Mouse (Mus musculus): ENCODE measurements around the gene Afg3l1.
A peak's percentile ranks its signal among the peaks of the same experiment; 100 is the strongest.
"Not testable (repeated sequence)": the region's sequence is repeated elsewhere in the genome, so short reads cannot be mapped to it uniquely, and the experiment has no call there.

Afg3l1 gene

DNA sequence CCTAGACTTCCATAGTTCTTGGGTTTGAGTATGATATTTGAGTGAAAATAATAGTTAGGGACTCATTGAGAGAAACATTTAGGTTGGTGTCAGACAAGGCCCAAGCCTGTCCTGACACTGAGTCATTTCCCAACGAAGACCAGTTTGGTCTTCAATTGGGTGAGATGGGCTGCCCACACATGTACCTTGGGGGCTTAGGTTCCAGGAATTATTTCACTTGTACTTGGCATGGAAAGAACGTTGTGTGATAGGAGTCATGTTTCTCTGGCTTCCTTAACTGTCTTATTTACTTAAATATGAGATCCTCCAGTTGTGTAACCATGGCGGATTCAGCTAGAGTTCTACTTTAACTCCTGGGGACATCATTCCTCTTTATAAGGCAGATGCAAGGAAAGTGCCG lies 14.1 kb upstream of the Afg3l1 start:
- no peak for DNase-seq (ENCODE audit: low read depth, low spot score)

DNA sequence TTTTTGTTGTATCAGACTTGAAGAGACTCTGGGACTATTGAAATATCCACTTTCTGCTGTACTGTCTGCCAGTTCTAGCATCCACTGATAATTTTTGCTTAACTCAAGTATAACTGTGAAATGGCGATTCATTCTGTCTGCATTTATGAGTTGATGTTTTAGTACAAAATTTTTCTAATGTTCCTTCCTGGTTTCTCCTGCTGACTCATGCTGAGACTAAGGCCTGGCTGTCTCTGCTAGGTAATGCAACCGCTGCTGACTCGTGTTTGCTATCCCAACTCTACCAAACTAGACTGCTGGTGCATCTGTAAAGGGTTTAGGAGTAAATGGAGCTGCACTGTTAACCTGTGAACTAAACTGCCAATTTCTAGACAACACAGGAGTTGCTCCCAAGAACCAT lies 10.2 kb upstream of the Afg3l1 start:
- DNase-seq (ENCODE audit: low read depth, low spot score), result no peak

DNA sequence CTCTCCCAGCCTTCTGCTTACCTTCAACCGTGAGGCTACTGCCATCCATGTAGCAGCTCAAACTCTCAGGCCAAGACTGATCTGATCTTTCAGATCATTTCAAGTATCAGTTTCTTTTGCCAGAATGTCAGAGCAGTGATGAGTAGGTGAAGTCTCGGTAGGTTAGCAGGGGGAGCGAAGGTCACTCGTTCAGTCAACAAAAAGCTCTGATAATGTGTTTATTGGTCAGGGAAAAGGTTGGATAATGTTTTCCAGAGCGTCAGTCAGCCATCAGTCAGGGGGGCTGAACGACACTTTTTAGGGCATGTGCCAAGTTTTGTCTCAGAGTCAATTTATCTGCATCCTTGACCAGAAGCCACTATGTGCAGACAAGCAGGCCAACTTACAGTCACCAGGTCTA lies 4.7 kb upstream of the Afg3l1 start:
- not testable (repeated sequence) for DNase-seq (ENCODE audit: low read depth, low spot score)

DNA sequence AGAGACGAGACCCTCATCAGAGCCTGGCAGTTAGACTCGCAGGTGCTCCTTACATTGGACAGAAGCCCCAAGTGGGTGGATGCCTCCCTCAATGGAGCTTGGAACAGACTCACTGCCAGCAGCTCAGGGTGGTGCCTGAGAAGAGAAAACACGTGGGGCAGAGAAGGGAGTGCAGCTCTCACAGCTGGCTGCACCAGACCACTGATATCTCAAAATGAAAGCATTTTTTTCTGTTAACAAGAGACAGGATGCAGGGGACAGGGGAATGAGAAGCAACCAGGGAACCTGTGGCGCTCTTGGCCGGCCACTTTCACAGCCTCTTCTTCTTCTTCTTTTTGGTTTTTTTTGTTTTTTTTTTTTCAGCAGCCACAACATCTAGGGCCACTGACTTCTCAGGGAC lies 3.2 kb upstream of the Afg3l1 start:
- DNase-seq (ENCODE audit: low read depth, low spot score), result not testable (repeated sequence)

DNA sequence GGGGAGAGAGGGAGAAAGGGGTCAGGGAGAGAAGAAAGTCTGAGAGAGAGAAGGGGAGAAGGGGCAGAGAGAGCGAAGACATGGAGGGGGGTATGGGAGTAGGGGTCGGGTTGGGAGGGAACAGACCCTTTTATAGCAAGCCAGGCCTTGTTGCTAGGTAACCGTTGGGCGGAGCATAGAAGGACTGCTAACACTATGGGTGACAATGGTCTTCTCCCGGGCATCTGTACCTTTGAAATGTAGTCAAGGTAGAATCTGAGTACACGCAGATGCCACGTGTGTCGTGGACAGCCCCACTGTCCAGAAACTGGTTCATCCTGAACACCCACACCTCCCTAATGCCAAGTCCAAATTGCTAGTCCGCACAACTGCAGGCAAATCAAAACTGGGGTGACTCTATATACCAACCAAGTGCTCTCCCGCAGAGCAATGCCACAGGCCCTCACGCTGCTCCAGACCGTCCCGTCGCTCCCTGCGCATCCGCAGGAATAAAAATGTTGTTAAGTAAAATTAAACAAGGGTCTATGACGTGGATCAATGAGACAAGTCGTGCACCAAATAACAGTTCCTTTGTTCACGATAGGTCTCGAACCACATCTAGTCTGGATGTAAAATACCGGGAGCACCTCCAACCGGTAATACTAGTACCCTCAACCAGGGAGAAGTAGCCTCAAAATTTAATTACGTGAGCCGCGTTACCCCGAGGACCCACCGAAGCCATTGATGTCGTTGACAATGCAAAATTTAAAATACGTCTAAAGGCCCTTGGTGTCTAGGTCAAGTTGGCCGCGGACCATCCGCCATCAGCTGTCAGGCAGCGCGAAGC lies 579 bp upstream of the Afg3l1 start:
- DNase-seq (ENCODE audit: low read depth, low spot score), result no peak

DNA sequence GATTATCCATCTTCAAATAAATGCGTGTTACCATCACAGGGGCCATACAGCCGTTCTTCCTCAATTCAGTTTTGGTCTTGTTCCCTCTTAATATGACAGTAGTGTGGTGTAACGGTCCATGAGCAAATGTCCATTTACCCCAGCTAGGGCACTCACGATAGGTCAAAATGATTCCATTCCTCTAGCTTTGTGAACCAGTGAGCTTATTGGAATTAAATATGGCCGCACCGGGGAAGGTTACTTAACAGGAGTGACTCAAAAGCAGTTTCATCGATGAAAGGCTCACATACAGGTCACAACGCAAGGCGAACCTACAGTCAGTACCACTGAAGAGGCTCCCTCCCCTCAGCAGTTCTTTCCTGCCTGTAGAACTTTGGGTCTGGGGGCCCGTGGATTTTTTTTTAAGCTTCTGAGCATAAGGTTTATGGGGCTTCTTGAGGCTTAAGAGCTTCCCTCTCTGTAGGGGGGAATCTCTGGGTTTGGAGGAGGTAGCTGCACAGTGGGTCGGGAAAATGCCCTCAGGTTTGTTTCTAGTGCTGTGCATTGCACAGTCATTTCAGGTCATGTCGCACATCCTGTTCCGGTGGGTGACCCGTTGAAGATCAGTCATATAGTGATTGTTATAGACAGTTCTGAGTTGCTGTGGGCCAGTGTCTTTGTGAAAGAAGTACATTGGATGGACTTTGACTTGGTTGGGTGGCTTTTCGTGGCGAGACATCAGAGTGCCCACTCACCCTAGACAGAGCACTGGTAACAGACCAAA lies 934 bp downstream of the Afg3l1 start:
- no peak for DNase-seq (ENCODE audit: low read depth, low spot score)

DNA sequence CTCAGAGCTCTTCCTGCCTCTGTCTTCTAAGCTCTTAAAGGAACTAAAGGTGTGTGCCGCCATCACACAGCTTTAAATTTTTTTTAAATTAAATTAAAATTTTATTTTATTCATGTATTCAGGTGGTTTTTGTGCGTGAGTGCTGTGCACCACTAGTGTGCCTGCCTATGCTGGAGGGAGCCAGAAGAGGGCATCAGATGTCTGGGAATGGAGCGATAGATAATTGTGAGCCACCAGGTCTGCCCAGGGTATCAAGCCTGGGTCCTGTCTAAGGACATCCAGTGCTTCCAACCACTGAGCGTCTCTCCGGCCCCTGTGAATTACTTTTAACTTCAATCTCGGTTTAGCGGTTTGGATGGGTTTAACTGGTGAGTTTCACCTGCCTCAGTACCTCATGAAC lies 4.9 kb downstream of the Afg3l1 start:
- DNase-seq (ENCODE audit: low read depth, low spot score), result no peak

DNA sequence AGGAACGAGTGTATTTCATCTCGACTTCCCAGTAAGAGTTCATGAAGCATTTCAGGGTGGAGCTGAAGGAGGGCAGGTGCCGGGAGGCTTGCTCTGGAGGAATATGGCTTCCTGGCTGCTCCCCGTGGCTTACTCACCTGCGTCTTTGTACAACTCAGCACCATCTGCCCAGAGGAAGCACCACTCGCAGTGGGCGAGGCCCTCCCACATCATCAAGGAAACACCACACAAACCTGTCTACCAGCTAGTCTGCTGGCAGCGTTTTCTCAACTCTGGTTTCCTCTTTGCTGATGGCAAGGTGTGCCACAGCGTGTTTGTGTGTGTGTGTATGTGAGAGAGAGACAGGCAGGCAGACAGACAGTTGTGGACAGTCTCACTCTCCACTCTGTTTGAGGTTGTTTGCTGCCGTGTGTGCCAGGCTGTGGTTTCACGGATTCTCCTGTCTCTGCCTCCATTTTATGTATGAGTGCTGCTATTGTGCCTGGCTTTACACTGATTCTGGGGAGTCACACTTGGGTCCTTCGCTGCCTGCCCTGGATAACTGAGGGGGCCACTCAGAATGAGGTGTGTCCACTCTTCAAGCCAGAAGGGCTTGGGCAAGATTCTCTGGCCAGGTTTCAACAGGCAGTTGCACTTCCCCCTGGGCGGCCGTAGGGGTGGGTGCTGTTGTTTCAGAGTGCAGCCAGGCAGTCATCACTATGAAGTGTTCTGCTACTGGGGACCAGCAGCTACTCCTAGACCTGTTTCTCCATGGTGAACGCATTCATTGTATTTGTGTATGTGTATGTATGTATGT lies 13.8 kb downstream of the Afg3l1 start:
- DNase-seq (ENCODE audit: low read depth, low spot score), result no peak

DNA sequence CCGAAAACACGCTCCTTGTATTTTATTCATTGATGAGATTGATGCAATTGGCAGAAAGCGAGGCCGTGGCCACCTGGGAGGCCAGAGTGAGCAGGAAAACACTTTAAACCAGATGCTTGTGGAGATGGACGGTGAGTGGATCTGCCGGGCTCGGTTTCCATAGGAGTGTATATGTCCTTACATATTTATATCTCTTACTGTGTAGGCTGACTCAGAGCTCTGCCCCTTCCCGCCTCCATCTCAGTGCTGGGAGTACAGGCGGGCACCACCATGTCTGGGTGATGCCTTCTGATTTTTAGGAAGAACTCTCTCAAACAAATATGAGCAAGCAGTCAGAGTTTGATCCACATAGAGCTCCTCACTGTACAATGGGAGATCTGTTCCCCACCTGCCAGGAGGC lies 15.2 kb downstream of the Afg3l1 start:
- no peak for DNase-seq (ENCODE audit: low read depth, low spot score)

DNA sequence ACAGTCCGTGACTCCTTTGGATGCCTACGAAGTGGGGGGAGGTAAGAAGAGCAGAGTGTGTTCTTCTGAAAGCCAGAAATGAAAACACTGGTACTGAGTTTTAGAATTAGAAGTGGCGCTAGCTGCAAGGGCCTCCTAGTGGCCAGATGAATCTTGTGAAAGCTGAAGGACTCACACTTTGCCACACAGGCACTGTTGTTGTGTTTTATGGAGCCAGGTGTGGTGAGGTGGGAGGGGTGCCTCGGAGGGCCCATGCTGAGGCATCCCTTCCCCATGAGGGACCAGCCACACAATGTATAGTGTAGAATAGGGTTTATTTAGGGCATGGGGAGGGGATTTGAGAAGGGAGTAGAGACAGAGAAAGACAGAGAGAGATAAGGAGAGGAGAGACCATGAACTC lies 20.0 kb downstream of the Afg3l1 start:
- no peak for DNase-seq (ENCODE audit: low read depth, low spot score)

DNA sequence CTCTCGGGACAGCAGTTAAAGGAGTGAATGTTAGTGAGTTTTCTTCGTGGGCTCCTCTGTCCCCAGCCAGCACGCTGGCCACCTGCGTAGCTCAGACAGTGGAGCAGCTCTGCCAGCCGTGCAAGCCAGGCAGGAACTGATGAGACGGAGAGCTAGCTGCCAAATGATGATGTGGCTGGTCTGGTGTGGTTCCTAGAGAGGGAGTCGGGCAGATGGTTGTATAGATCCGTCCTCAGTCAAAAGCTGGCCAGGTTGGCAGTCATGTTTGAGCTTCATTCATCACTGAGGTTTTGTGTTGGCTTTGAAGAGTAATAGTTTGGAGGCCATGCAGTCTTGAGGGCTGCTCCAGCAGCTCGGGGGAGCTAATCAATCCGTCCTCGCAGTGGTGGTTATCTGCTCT lies 21.3 kb downstream of the Afg3l1 start:
- DNase-seq (ENCODE audit: low read depth, low spot score), result no peak

DNA sequence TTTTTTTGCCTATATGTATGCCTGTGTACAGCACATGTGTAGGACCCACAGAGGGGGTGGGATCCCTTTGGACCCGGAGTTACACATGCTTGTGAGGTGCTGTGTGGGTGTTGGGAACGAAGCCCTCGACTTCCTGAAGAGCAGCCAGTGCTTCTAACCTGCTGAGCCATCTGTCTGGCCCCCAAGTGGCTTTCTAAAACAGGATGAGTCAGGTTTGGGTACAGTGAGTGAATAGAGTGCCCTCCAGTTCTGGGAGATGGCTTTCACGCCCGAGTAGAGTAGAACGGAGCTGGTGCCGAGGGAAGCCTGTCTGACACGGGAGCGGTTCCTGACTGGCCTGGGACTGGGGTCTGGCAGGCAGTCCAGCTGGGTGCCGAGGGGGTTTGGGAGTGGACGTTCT lies 21.9 kb downstream of the Afg3l1 start:
- DNase-seq (ENCODE audit: low read depth, low spot score), result no peak

DNA sequence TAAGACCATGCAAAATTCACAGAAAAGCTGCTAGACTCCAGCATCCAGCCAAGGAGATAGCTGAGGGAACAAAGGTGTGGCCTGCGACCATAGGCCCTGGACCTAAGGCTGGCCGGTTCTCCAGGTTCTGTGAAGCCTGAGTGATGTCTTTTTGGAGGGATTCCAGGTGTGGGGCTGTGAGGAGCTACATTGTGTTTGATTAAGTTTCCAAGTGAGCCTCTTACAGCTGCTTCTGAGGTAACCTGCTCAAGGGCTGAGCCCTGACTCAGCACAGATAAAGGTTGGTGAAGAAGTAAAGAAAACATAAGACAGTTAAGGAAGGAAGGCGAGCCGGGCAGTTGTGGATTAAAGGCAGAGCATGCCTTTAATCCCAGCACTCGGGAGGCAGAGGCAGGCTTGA lies 24.5 kb downstream of the Afg3l1 start:
- DNase-seq (ENCODE audit: low read depth, low spot score), result no peak

DNA sequence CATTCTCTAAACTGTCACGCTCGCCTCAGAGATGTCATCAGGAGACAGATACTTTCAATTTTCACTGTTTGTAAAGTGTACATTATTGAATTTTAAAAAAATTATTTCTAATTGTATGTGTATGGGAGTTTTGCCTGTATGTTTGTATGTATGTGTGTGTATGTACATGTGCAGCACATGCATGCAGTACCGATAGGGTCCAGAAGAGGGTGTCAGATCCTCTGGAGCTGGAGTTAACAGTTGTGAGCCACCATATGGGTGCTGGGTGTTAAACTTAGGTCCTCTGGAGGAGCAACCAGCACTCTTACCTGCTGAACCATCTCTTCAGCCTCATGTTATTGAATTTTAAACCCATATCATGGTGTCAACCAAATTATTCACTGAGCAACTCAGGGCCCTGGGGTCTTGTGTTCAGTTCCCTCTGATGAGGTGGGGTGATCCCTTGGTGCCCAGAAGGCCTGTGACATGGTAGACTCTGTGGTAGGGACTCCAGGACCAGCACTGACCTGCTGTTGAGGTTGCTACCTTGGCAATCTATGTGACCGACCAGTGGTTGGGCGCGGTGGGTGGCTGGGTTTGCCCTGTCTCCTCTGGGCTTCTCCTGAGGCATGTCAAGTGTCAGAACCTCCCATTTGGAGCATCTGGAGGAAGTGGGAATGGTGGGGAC lies 26.2 kb downstream of the Afg3l1 start:
- no peak for DNase-seq (ENCODE audit: low read depth, low spot score)

DNA sequence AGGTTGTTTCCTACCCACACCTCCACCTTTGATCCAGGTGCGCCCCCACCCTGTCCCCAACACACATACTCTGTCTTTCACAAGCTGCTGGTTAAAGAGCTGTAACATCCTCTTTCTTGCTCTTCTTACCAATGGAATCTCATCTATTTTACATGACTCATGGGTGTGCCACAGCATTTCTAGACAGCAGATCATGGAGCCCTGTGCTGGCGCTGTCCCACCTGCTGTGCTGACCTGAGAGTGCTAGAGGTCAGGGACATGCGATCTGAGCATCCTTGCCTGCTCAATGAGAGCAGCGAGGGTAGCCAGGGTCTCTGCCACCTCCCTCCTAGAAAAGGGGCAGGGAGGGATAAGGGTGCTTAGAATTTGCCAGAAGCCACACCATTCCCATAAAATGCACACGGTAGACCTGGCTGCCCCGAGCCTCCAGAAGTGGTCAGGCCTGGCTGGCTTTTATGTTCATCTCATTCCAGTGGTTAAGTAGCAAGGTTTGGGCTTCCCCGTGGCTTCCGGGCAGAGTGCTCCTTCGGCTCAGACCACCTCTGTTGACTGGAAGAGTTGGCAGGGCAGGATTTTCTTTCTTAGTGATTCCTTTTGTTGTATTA lies 27.0 kb downstream of the Afg3l1 start:
- DNase-seq (ENCODE audit: low read depth, low spot score), result no peak

DNA sequence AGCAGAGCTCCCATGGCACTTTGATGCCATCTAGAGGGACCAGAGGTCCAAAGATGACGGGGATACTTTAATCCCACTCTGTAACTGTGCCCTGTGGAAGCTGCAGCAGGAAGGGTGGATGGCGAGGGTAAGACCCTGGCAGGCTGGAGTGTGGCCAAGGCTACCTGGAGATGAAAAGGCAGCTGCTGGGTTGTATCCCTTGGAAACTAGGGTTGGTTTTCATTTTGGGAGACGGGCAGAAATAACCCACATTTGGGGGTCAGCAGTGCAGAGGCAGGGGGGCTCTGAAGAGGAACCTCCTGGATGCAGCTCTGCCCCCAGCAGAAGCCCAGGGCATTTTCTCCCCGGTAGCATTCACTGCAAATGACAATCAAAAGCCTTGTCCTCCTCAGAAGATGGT lies 27.6 kb downstream of the Afg3l1 start:
- no peak for DNase-seq (ENCODE audit: low read depth, low spot score)

DNA sequence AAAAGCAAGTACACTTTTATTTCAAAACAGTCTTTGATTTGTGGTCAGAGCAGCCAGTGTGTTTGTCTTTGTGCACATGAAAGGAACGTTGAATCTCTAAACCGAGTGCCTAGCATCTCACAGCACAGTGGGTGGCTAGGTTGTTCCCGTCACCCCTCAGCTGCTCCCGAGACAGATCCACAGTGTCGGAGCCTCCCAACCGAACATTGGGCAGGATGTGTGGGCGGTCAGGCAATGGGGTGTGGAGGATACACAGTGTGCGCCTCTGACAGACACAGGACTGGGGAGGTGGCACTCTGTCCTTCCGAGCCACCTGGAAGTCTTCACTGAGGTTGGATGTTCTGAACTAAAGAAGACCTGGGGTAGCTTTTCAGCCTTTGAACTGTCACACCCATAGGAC lies 28.0 kb downstream of the Afg3l1 start:
- no peak for DNase-seq (ENCODE audit: low read depth, low spot score)

DNA sequence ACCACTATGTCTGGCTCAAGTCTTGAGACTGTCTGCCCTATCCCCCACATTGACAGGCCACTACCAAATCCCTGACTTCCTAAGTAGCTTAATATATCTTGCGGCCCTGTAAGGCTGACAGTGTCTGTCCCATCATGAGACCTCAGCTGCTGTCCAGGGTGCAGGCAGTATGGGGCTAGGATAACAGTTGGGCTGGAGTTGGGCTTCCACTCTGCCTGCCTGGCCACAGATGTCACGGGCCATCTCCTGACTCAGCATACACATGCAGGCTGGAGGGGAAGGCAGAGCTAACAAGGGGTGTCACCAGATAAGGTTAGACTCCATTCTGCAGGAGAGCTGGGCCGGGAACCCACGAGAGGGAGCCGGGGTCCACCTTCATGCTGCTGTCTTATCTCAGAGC lies 29.4 kb downstream of the Afg3l1 start:
- DNase-seq (ENCODE audit: low read depth, low spot score), result no peak

DNA sequence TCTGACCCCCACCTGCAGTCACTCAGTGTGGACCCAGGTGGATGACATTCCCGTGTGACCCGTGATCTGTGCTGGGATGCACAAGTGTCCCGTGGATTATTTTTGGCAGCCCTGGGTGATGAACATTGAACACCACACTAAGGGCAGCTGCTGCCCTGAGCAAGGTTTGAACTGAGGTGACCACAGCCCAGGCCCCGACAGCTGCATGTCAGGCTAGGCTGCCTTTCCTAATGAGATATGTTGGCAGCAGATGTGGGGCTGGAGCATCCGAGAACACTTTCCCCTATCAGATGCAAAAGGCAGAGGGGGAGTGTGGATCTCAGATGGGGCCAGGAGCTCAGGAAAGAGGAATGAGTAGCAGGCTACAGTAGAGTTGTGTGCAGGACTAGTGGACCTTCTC lies 33.1 kb downstream of the Afg3l1 start:
- DNase-seq (ENCODE audit: low read depth, low spot score), result no peak

DNA sequence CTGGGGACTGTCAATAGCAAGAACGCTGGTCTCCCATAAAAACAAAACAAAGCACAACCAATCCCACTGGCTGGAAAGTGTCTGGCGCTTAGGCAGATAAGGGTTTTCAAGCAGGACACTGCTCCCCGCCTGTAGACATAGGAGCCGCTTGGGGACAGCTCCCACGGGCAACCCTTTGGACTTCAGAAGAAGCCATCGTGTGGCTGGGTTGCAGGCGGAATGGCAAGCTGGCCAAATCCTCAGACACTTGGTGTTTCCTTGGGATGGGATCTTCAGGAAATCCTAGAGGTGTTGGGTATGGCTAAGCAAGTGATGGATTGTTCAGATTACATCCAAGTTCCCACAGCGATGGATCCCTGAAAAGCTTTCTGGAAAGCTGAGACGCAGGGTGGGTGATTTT lies 36.4 kb downstream of the Afg3l1 start:
- no peak for DNase-seq (ENCODE audit: low read depth, low spot score)

DNA sequence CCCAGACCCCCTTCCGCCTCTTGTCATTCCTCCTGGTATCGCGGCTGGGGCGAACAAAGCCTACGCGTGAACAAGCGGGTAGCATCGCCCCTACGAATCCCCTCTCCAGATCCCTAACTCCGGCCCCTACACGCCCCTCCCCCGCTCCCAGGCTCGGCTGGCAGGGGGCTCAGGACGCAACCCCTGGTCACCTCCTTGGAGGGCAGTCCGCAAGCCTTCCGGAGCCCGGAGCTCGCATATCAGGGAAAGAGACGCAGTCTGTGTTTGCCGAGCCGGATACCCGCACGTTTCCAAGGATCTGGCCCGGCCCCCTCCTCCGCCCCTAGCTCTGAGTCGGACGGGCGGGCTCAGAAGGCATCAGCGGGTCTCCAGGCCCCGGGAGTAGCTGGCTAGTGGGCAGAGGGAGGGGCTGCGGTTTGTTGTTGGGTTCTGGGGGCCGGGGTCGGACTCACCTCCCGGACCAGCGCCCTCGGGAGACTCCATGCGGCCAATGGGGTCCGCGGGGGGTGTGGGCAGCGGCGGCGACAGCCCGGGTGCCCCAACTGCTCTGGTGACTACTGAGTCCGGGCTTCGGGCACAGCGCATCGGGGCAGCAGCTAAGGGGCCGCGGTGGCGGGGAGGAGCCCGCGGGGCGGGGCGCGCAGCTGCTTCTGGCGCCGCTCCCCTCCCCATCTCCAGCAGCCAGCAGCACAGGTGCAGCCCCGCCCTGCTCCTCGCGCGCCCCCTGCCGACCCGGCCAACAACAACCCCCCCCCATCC lies 37.3 kb downstream of the Afg3l1 start, which contains the start of gene Dbndd1:
TSS of gene Dbndd1 (minus strand) at position 683 of the 759 bp plus-strand sequence.
- DNase-seq (ENCODE audit: low read depth, low spot score), result peak; percentile 37
